Mouse (Mus musculus) neural tube, embryonic 13.5 days (tissue): ENCODE measurements around the gene Xpr1. TPM values are rescaled to one million over a fixed set of nuclear protein-coding genes. Genes with fewer than 3 reads are reported as not detected.
A peak's percentile ranks its signal among the peaks of the same experiment; 100 is the strongest.

ENCODE experiments used
- ATAC-seq: fragments of 200-750 bp; cut with Nextera tagmentation; 2 replicates; pipeline ENCODE4 v1.8.0; 2017; ENCODE audit warnings: low read depth, mild to moderate bottlenecking, moderate TSS enrichment, moderate library complexity
- H3K27ac ChIP-seq: fragments of 300-500 bp; sonication (generic); replicated peaks from 2 replicates; pipeline ENCODE4 v1.5.1; 2015; ENCODE audit warnings: moderate library complexity, mild to moderate bottlenecking, inconsistent platforms
- H3K27me3 ChIP-seq: fragments of 300-500 bp; sonication (generic); 2 replicates; pipeline ENCODE4 v1.6.1; 2015; ENCODE audit warnings: mild to moderate bottlenecking, inconsistent platforms
- H3K36me3 ChIP-seq: fragments of 300-500 bp; sonication (generic); 2 replicates; pipeline ENCODE4 v1.6.1; 2015; ENCODE audit warnings: mild to moderate bottlenecking, inconsistent platforms
- H3K4me1 ChIP-seq: fragments of 300-500 bp; sonication (generic); replicated peaks from 2 replicates; pipeline ENCODE4 v1.6.1; 2015; ENCODE audit warnings: inconsistent platforms
- H3K4me2 ChIP-seq: fragments of 300-500 bp; sonication (generic); 2 replicates; pipeline ENCODE4 v1.6.1; 2015; ENCODE audit warnings: inconsistent platforms, mild to moderate bottlenecking, moderate library complexity
- H3K4me3 ChIP-seq: fragments of 300-500 bp; sonication (generic); 2 replicates; pipeline ENCODE4 v1.5.1; 2015; ENCODE audit warnings: mild to moderate bottlenecking, inconsistent platforms
- H3K9ac ChIP-seq: fragments of 300-500 bp; sonication (generic); 2 replicates; pipeline ENCODE4 v1.6.1; 2015; ENCODE audit warnings: moderate library complexity, mild to moderate bottlenecking, inconsistent platforms
- H3K9me3 ChIP-seq: fragments of 300-500 bp; sonication (generic); 2 replicates; pipeline ENCODE4 v1.6.1; 2016; ENCODE audit warnings: inconsistent platforms
- WGBS: fragments of 180-500 bp; shearing (Covaris S2); methylation state at CpG from one replicate; pipeline ENCODE4 v1.1.7; 2015; 5-methylcytosine and 5-hydroxymethylcytosine counted together
- polyA plus RNA-seq: library from polyadenylated mRNA; unstranded; fragments of >200 nt; fragmentation: Nextera tagmentation; extraction: Ambion mirVana; gene quantifications from 2 replicates; pipeline ENCODE4 v1.2.1, GENCODE M21; 2015

The Xpr1 gene
- polyA plus RNA-seq: 45.3 and 48.7 TPM in 2 replicates

GRCm38 (mm10) chr1:155416701-155417677, at the start of gene Xpr1:
TSS of gene Xpr1 (minus strand) at chr1:155417415.
- peak within 1 kb of the TSS; percentile 95 for H3K9ac ChIP-seq
- H3K27me3 ChIP-seq: no peaks in the 10 kb centered on the region
- peaks cover 28% of the 10 kb centered on the region for H3K4me1 ChIP-seq
- H3K36me3 ChIP-seq: no peaks in the 10 kb centered on the region
- H3K4me2 ChIP-seq: peak within 1 kb of the TSS; percentile 61
- peak; percentile 92 for ATAC-seq
- under 1% methylated on average over 77 of the region's 82 CpGs for WGBS
- peak within 1 kb of the TSS; percentile 95 for H3K27ac ChIP-seq
- H3K4me3 ChIP-seq: peak within 1 kb of the TSS; percentile 93
- no peaks in the 10 kb centered on the region for H3K9me3 ChIP-seq

- no peaks in the 10 kb centered on the region for H3K9me3 ChIP-seq
- H3K4me2 ChIP-seq: no peak overlapping the region
- 23% methylated on average over 10 of the region's 10 CpGs for WGBS
- H3K4me3 ChIP-seq: no peak overlapping the region
- H3K27me3 ChIP-seq: no peaks in the 10 kb centered on the region
- no peak for ATAC-seq
- H3K36me3 ChIP-seq: no peaks in the 10 kb centered on the region
- no peak overlapping the region for H3K27ac ChIP-seq
- H3K9ac ChIP-seq: no peak overlapping the region
- H3K4me1 ChIP-seq: peaks cover 6% of the 10 kb centered on the region; the same call in 1 of the 2 replicates
Measured at GRCm38 (mm10) chr1:155463442-155463841, 46.2 kb upstream of the Xpr1 start.

DNA sequence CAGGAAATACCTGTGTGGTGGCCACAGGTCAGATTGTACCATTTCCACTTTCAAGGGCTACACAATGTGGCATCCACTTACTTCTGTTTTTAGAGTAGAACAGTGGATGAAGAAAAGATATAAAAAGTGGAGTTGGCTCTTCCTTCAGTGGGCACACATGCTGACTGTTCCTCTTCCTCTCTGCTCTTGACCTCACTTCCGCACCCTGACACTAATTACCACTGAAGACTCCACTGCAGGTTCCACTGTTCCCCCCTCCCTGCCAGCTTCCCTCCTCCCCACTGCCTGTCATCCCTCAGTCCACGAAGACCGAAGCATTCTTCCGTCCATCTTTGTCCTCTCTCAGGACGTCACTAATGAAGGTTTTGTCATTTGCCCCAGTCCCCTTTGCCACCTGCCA, 45.4 kb upstream of the Xpr1 start:
- Histone ChIP-seq H3K4me2 (no peak overlapping the region), H3K36me3 (no peaks in the 10 kb centered on the region), H3K9ac (no peak overlapping the region), H3K9me3 (no peaks in the 10 kb centered on the region), H3K27ac (no peak overlapping the region), H3K4me3 (no peak overlapping the region), H3K4me1 (peaks cover 6% of the 10 kb centered on the region; the same call in 1 of the 2 replicates), H3K27me3 (no peaks in the 10 kb centered on the region)
- WGBS: 78% methylated on average over 5 of the region's 5 CpGs
- no peak for ATAC-seq

DNA sequence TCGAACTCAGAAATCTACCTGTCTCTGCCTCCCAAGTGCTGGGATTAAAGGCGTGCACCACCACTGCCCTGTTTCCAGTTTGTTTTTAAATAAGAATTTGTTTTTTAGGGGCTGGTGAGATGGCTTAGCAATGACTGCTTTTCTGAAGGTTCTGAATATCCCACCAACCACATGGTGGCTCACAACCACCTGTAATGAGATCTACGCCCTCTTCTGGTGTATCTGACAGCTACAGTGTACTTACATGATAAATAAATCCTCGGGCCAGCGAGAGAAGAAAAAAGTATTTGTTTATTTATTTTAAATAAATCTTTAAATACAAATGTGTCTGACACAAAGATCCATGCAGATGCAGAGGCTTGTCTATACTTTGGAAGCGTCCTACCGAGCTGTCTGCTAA, 40.3 kb upstream of the Xpr1 start:
- H3K4me2 ChIP-seq: no peak overlapping the region
- WGBS: 89% methylated on average over 7 of the region's 7 CpGs
- no peak for ATAC-seq

DNA sequence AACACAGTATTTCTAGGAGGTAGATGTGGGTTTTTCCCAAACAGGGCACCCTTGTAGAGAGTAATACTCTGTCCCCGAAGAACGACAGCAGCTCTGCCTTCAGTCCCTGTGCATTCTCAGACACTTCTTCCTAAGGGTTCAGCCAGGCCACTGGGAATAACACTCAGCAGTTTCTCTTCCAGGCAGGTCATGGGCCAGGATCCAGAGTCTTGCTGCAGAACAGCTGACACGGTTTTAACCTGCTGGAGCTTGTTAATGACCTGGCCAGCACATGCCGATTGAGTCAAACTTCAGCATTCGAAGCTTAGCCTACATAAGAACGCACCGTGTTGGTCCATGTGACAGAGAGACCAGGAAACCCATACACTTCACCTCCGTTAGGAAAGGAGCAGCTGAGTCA, 36.0 kb upstream of the Xpr1 start:
- no peak overlapping the region for H3K4me3 ChIP-seq
- H3K4me1 ChIP-seq: no peaks in the 10 kb centered on the region; the same call in 1 of the 2 replicates
- H3K27me3 ChIP-seq: no peaks in the 10 kb centered on the region
- H3K9ac ChIP-seq: no peak overlapping the region
- H3K27ac ChIP-seq: no peak overlapping the region
- no peaks in the 10 kb centered on the region for H3K9me3 ChIP-seq
- H3K4me2 ChIP-seq: no peak overlapping the region
- WGBS: 87% methylated on average over 8 of the region's 8 CpGs
- ATAC-seq: no peak
- H3K36me3 ChIP-seq: no peaks in the 10 kb centered on the region

More for the DNA sequence above, 40.3 kb upstream of the Xpr1 start:
- no peaks in the 10 kb centered on the region for H3K9me3 ChIP-seq
- no peak overlapping the region for H3K27ac ChIP-seq
- no peaks in the 10 kb centered on the region for H3K36me3 ChIP-seq
- H3K4me1 ChIP-seq: no peaks in the 10 kb centered on the region
- no peaks in the 10 kb centered on the region for H3K27me3 ChIP-seq
- H3K4me3 ChIP-seq: no peak overlapping the region
- no peak overlapping the region for H3K9ac ChIP-seq

- 92% methylated on average over 2 of the region's 2 CpGs for WGBS
- no peaks in the 10 kb centered on the region for H3K27me3 ChIP-seq
- H3K4me1 ChIP-seq: no peaks in the 10 kb centered on the region; the same call in 1 of the 2 replicates
- H3K9me3 ChIP-seq: no peaks in the 10 kb centered on the region
- no peak overlapping the region for H3K4me2 ChIP-seq
- no peak for ATAC-seq
- H3K27ac ChIP-seq: no peak overlapping the region
- H3K4me3 ChIP-seq: no peak overlapping the region
- no peak overlapping the region for H3K9ac ChIP-seq
- no peaks in the 10 kb centered on the region for H3K36me3 ChIP-seq
Measured at GRCm38 (mm10) chr1:155448932-155449331, 31.7 kb upstream of the Xpr1 start.

- H3K4me3 ChIP-seq: no peak overlapping the region
- H3K4me1 ChIP-seq: peaks cover 6% of the 10 kb centered on the region; the same call in 1 of the 2 replicates
- WGBS: 65% methylated on average over 6 of the region's 6 CpGs
- no peaks in the 10 kb centered on the region for H3K9me3 ChIP-seq
- no peak for ATAC-seq
- no peaks in the 10 kb centered on the region for H3K27me3 ChIP-seq
- no peak overlapping the region for H3K9ac ChIP-seq
- no peaks in the 10 kb centered on the region for H3K36me3 ChIP-seq
- no peak overlapping the region for H3K27ac ChIP-seq
- H3K4me2 ChIP-seq: no peak overlapping the region
Measured at GRCm38 (mm10) chr1:155447277-155447676, 30.1 kb upstream of the Xpr1 start.

GRCm38 (mm10) chr1:155443115-155443514, 25.9 kb upstream of the Xpr1 start:
- peaks cover 11% of the 10 kb centered on the region; the same call in 1 of the 2 replicates for H3K4me1 ChIP-seq
- no peak overlapping the region for H3K9ac ChIP-seq
- no peaks in the 10 kb centered on the region for H3K27me3 ChIP-seq
- no peak overlapping the region for H3K4me3 ChIP-seq
- 65% methylated on average over 4 of the region's 4 CpGs for WGBS
- no peak overlapping the region for H3K4me2 ChIP-seq
- peak overlapping the region; percentile 70; the same call in 1 of the 2 replicates for H3K27ac ChIP-seq
- no peak for ATAC-seq
- no peaks in the 10 kb centered on the region for H3K9me3 ChIP-seq
- H3K36me3 ChIP-seq: no peaks in the 10 kb centered on the region

GRCm38 (mm10) chr1:155442521-155443001, 25.3 kb upstream of the Xpr1 start:
- Histone ChIP-seq H3K9me3 (no peaks in the 10 kb centered on the region), H3K4me3 (no peak overlapping the region), H3K4me1 (peaks cover 11% of the 10 kb centered on the region; the same call in 1 of the 2 replicates), H3K27me3 (no peaks in the 10 kb centered on the region), H3K36me3 (no peaks in the 10 kb centered on the region), H3K9ac (peak overlapping the region; percentile 6; the same call in 1 of the 2 replicates), H3K4me2 (no peak overlapping the region), H3K27ac (peak overlapping the region; percentile 70)
- ATAC-seq: peak; percentile 47
- 62% methylated on average over 13 of the region's 13 CpGs for WGBS

DNA sequence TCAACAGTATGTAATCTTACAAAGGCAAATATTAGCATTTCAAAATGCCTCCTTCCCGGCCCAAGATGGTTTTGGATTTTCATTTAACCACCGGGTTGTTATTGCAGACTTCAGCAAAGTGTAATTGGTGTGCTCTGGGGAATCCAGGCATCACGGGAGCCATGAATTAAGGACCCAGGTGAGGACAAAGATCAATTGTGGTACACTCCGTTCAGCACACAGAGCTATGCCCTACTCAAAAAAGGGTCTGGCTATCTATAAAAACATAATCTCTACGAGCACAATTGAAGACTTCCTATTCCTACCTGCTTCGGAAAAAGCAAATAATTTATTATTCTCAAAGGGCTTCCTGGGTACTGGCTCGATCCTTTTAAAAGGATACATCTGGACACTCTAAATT, 22.3 kb upstream of the Xpr1 start:
- Histone ChIP-seq H3K36me3 (no peaks in the 10 kb centered on the region), H3K9ac (no peak overlapping the region), H3K4me2 (no peak overlapping the region), H3K9me3 (no peaks in the 10 kb centered on the region), H3K27ac (no peak overlapping the region), H3K4me3 (no peak overlapping the region), H3K4me1 (0 out of 2 replicates have a peak, but pooled peaks cover 11% of the 10 kb centered on the region), H3K27me3 (no peaks in the 10 kb centered on the region)
- WGBS: 52% methylated on average over 7 of the region's 7 CpGs
- no peak for ATAC-seq

DNA sequence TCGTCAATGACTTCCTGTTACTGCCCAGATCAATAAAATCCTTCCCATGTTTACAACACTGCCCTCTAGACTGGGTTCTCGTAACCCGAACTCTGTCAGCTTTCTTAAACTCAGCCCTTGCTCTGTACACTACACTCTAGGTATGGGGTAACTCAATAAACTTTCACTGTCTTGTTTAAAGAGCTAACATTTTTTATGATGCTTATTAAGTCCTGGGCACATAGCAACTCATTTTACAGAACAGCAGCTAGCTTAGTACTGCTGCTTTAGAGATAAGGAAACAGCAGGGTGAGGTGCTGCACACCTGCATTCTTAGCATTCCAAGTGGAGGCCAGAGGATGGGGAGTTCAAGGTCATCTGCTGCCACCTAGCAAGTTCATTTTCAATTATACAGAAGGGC, 21.3 kb upstream of the Xpr1 start:
- Histone ChIP-seq H3K4me3 (no peak overlapping the region), H3K36me3 (no peaks in the 10 kb centered on the region), H3K9ac (no peak overlapping the region), H3K27ac (no peak overlapping the region), H3K9me3 (no peaks in the 10 kb centered on the region), H3K27me3 (no peaks in the 10 kb centered on the region), H3K4me1 (0 out of 2 replicates have a peak, but pooled peaks cover 11% of the 10 kb centered on the region), H3K4me2 (no peak overlapping the region)
- 21% methylated on average over 3 of the region's 3 CpGs for WGBS
- no peak for ATAC-seq

GRCm38 (mm10) chr1:155429304-155429703, 12.1 kb upstream of the Xpr1 start:
- Histone ChIP-seq H3K4me3 (no peak overlapping the region), H3K36me3 (no peaks in the 10 kb centered on the region), H3K27me3 (no peaks in the 10 kb centered on the region), H3K9me3 (no peaks in the 10 kb centered on the region), H3K27ac (no peak overlapping the region), H3K9ac (no peak overlapping the region), H3K4me1 (peaks cover 18% of the 10 kb centered on the region), H3K4me2 (no peak overlapping the region)
- ATAC-seq: no peak
- 78% methylated on average over 7 of the region's 7 CpGs for WGBS
